Mouse (Mus musculus) hindbrain, embryonic 11.5 days (tissue): ENCODE data around the gene Madd. TPM values are rescaled to one million over a fixed set of nuclear protein-coding genes. Genes with fewer than 3 reads are reported as not detected.

Experiments
- ATAC-seq: fragments of 200-750 bp; cut with Nextera tagmentation; 2 replicates; pipeline ENCODE4 v1.8.0; 2017; ENCODE audit warnings: mild to moderate bottlenecking, moderate TSS enrichment, moderate library complexity; ENCODE audit not compliant: low FRiP score
- DNase-seq: peaks from one replicate; pipeline ENCODE4 v3.0.0-alpha.2; 2015; ENCODE audit warnings: low spot score
- H3K27ac ChIP-seq: fragments of 300-500 bp; sonication (generic); 2 replicates; pipeline ENCODE4 v1.5.1; 2014; ENCODE audit warnings: mild to moderate bottlenecking, low read depth, low read length
- H3K27me3 ChIP-seq: fragments of 300-500 bp; sonication (generic); 2 replicates; pipeline ENCODE4 v1.6.1; 2014; ENCODE audit warnings: mild to moderate bottlenecking, low read length, moderate library complexity, mixed read lengths; ENCODE audit not compliant: control insufficient read depth, insufficient read depth
- H3K36me3 ChIP-seq: fragments of 300-500 bp; sonication (generic); 2 replicates; pipeline ENCODE4 v1.6.1; 2014; ENCODE audit warnings: mild to moderate bottlenecking, low read length, moderate library complexity, mixed read lengths; ENCODE audit not compliant: control insufficient read depth, insufficient read depth
- H3K4me1 ChIP-seq: fragments of 300-500 bp; sonication (generic); replicated peaks from 2 replicates; pipeline ENCODE4 v1.6.1; 2014; ENCODE audit warnings: low read length, mixed read lengths; ENCODE audit not compliant: control insufficient read depth, insufficient read depth
- H3K4me2 ChIP-seq: fragments of 300-500 bp; sonication (generic); replicated peaks from 2 replicates; pipeline ENCODE4 v1.6.1; 2014; ENCODE audit warnings: mild to moderate bottlenecking, low read depth, low read length
- H3K4me3 ChIP-seq: fragments of 300-500 bp; sonication (generic); 2 replicates; pipeline ENCODE4 v1.5.1; 2014; ENCODE audit warnings: low read depth, low read length
- H3K9ac ChIP-seq: fragments of 300-500 bp; sonication (generic); 2 replicates; pipeline ENCODE4 v1.6.1; 2014; ENCODE audit warnings: low read depth, low read length
- H3K9me3 ChIP-seq: fragments of 300-500 bp; sonication (generic); 2 replicates; pipeline ENCODE4 v1.6.1; 2016; ENCODE audit warnings: low read length; ENCODE audit not compliant: control insufficient read depth
- WGBS: fragments of 180-500 bp; shearing (Covaris S2); extraction: QIAGEN DNeasy Blood & Tissue Kit; methylation state at CpG from one replicate; pipeline ENCODE4 v1.1.7; 2014; 5-methylcytosine and 5-hydroxymethylcytosine counted together
- polyA plus RNA-seq: library from polyadenylated mRNA; unstranded; fragments of >200 nt; fragmentation: Nextera tagmentation; extraction: Ambion mirVana; gene quantifications from 2 replicates; pipeline ENCODE4 v1.2.1, GENCODE M21; 2014

The Madd gene
- polyA plus RNA-seq, 1 experiment from 2014 or later = 23.7 TPM

DNA sequence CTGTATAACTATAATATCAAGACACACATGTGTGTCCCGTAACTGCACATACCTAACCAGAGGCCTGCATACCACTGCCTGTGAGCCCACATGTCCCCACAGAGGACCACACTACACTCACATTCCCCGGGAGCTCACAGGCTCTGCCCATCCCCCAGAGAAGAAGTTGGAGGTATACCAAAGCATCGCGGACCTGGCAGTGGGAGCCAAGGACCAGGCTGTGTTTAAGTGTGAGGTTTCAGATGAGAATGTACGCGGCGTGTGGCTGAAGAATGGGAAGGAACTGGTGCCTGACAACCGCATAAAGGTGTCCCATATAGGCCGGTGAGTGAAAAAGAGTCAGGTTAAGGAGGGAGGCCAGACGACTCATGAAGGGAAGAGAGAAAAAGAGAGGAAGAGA, 58.5 kb downstream of the Madd start:
- no peak overlapping the region for H3K9ac ChIP-seq
- ATAC-seq (no peak), DNase-seq (no peak)
- H3K9me3 ChIP-seq = no peaks in the 10 kb centered on the region
- H3K4me3 ChIP-seq = no peak overlapping the region
- H3K4me2 ChIP-seq = no peak overlapping the region
- no peaks in the 10 kb centered on the region for H3K36me3 ChIP-seq
- no peaks in the 10 kb centered on the region for H3K4me1 ChIP-seq
- 85% methylated on average over 10 of the region's 10 CpGs for WGBS
- no peak overlapping the region for H3K27ac ChIP-seq
- no peaks in the 10 kb centered on the region for H3K27me3 ChIP-seq

DNA sequence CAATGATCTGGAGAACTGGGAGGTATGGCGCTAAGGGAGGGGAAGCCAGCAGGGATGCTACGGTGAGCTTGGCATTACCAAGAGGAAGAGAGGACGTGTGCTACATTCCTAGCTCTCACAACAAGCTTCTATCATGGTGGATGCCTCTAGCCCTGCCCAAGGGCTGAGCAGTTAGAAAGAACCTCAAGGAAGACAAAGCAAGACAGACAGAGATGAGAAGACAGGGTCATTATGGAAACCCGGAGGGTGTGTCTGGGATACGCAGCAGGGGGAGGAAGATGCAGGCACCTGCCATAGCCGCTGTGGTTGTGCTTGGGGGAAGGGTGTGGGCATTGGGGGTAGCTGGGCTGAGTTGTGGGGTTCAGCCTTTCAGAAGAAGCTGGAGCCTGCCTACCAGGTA, 60.1 kb downstream of the Madd start:
- H3K4me1 ChIP-seq = no peaks in the 10 kb centered on the region
- no peaks in the 10 kb centered on the region for H3K27me3 ChIP-seq
- no peaks in the 10 kb centered on the region for H3K36me3 ChIP-seq
- H3K27ac ChIP-seq = no peak overlapping the region
- no peak overlapping the region for H3K4me2 ChIP-seq
- ATAC-seq (no peak), DNase-seq (no peak)
- WGBS = 77% methylated on average over 6 of the region's 6 CpGs
- H3K9me3 ChIP-seq = no peaks in the 10 kb centered on the region
- no peak overlapping the region for H3K9ac ChIP-seq
- no peak overlapping the region for H3K4me3 ChIP-seq

DNA sequence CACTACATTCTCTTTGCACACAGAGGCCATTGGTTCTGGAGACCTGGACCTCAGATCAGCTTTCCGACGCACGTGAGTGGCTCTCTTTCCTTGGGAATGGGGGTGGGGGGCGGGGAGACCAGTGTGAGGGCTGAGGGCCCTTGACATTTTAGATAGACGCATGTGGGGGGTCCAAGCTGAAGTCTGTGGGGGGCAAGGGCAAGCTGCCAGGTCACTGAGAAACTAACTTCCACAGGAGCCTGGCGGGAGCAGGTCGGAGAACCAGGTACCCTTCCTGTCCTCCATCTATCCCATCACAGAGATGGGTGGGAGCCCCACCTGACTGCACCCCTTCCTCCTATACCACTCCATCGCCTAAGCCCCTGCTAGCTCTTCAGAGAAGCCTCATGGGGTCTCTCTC, 62.1 kb downstream of the Madd start:
- H3K4me1 ChIP-seq = no peaks in the 10 kb centered on the region
- H3K27ac ChIP-seq = no peak overlapping the region
- no peak overlapping the region for H3K4me2 ChIP-seq
- H3K27me3 ChIP-seq = no peaks in the 10 kb centered on the region
- no peaks in the 10 kb centered on the region for H3K9me3 ChIP-seq
- no peaks in the 10 kb centered on the region for H3K36me3 ChIP-seq
- H3K9ac ChIP-seq = no peak overlapping the region
- 69% methylated on average over 8 of the region's 8 CpGs for WGBS
- DNase-seq (no peak), ATAC-seq (no peak)
- no peak overlapping the region for H3K4me3 ChIP-seq

DNA sequence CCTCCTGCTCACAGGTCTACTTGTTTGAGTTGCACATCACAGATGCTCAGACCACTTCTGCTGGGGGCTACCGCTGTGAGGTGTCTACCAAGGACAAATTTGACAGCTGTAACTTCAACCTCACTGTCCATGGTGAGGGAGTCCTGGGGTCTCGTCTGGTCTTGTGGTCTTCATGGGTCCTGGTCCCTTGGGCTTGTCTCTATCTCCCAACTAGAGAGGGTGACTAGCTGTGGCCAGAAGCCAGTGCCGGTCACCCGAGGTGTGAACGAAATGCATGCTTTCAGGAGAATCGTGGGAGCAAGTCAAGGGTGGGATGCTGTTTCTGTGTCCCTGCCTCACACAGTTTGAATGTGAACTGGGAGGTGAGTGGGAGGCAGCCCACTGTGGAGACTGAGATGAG, 62.6 kb downstream of the Madd start:
- 85% methylated on average over 6 of the region's 6 CpGs for WGBS
- no peaks in the 10 kb centered on the region for H3K9me3 ChIP-seq
- H3K4me2 ChIP-seq = no peak overlapping the region
- H3K4me1 ChIP-seq = no peaks in the 10 kb centered on the region
- no peaks in the 10 kb centered on the region; the same call in 1 of the 2 replicates for H3K27me3 ChIP-seq
- ATAC-seq (no peak), DNase-seq (no peak)
- H3K27ac ChIP-seq = no peak overlapping the region
- no peak overlapping the region for H3K9ac ChIP-seq
- no peaks in the 10 kb centered on the region for H3K36me3 ChIP-seq
- no peak overlapping the region for H3K4me3 ChIP-seq

DNA sequence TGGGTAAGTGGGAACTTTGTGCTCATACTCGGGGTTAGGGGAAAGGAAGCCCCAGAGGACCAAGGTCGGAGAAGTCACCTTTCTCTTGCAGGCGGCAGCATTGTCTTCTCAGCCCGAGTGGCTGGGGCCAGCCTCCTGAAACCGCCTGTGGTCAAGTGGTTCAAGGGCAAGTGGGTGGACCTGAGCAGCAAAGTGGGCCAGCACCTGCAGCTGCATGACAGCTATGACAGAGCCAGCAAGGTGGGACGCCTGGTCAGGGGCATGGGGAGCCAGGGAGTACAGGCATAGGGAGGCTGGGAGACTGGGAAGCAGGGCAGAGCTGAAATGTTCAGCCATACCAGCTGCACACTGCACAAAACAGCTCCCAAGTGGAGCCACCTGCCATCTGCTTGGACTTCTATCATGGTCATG, 63.4 kb downstream of the Madd start:
- H3K9ac ChIP-seq = no peak overlapping the region
- 76% methylated on average over 6 of the region's 6 CpGs for WGBS
- no peak overlapping the region for H3K4me2 ChIP-seq
- H3K36me3 ChIP-seq = no peaks in the 10 kb centered on the region
- H3K9me3 ChIP-seq = no peaks in the 10 kb centered on the region
- 0 out of 2 replicates have a peak, but pooled peaks cover 1% of the 10 kb centered on the region for H3K4me1 ChIP-seq
- H3K4me3 ChIP-seq = no peak overlapping the region
- ATAC-seq (no peak), DNase-seq (no peak)
- H3K27ac ChIP-seq = no peak overlapping the region
- peaks cover 3% of the 10 kb centered on the region; the same call in 1 of the 2 replicates for H3K27me3 ChIP-seq

DNA sequence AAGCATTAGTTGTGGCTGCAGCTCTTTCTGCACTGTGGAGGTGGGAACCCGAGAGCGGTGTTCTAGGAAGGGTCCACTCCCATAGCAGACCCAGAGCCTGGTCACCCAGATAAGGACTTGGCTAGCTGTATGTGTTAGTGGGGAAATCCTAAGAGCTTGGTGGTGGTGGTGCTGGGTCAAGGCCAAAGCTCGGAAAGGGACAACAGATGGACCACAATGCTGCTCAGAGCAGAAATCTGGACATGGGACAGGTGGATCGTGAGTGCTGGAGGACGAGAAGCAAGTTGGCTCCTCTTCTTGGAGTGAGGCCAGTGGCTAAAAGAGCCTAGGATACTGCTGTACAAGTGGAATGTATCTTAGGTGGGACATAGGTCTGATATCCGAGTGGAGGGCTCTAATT, 64.1 kb downstream of the Madd start:
- no peak overlapping the region for H3K4me2 ChIP-seq
- H3K4me3 ChIP-seq = no peak overlapping the region
- no peak for ATAC-seq
- WGBS = 90% methylated on average over 6 of the region's 6 CpGs
- peaks cover 3% of the 10 kb centered on the region; the same call in 1 of the 2 replicates for H3K27me3 ChIP-seq
- H3K9me3 ChIP-seq = no peaks in the 10 kb centered on the region
- no peaks in the 10 kb centered on the region for H3K36me3 ChIP-seq
- no peak for DNase-seq
- peaks cover 2% of the 10 kb centered on the region; the same call in 1 of the 2 replicates for H3K4me1 ChIP-seq
- no peak overlapping the region for H3K9ac ChIP-seq
- H3K27ac ChIP-seq = no peak overlapping the region

DNA sequence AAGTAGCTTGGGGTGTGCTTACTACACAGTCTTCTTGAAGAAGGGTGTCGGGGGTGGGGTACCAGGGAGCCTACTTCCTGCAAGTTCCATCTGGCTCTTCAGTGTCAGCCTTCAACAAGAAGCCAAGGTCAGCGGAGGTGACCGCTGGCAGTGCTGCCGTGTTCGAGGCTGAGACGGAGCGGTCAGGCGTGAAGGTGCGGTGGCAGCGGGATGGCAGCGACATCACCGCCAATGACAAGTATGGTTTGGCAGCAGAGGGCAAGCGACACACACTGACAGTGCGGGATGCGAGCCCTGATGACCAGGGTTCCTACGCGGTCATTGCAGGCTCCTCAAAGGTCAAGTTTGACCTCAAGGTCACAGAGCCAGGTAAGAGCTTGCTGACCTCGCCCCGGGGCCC, 64.6 kb downstream of the Madd start:
- Histone ChIP-seq H3K4me3 (no peak overlapping the region), H3K4me2 (no peak overlapping the region), H3K4me1 (peaks cover 2% of the 10 kb centered on the region; the same call in 1 of the 2 replicates), H3K27ac (no peak overlapping the region), H3K27me3 (peaks cover 3% of the 10 kb centered on the region; the same call in 1 of the 2 replicates), H3K9me3 (no peaks in the 10 kb centered on the region), H3K9ac (no peak overlapping the region), H3K36me3 (no peaks in the 10 kb centered on the region)
- 91% methylated on average over 19 of the region's 19 CpGs for WGBS
- DNase-seq (no peak), ATAC-seq (no peak)

DNA sequence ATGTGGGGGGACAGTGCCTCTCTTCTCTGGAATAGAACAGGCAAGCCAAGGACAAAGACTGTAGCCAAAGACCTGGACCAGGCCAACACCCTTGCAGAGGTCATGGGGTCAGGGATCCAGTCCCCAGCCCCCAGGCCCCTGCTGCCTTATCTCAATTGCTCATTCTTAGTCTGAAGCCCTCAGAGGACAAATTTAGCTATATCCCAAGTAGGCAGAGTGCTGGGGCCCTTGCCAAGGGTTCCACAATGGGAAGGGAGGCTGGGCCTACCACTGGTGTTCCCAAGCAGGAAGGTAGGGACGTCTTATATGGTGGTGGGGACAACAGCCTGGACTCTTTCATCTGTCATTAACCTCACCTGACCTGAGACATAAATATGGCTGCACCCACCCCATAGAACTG, 65.0 kb downstream of the Madd start:
- Histone ChIP-seq H3K4me3 (no peak overlapping the region), H3K9ac (no peak overlapping the region), H3K27ac (no peak overlapping the region), H3K9me3 (no peaks in the 10 kb centered on the region), H3K4me2 (no peak overlapping the region), H3K4me1 (peaks cover 2% of the 10 kb centered on the region; the same call in 1 of the 2 replicates), H3K27me3 (peaks cover 3% of the 10 kb centered on the region; the same call in 1 of the 2 replicates), H3K36me3 (no peaks in the 10 kb centered on the region)
- DNase-seq (no peak), ATAC-seq (no peak)
- WGBS = 81% methylated on average over 1 of the region's 1 CpGs

DNA sequence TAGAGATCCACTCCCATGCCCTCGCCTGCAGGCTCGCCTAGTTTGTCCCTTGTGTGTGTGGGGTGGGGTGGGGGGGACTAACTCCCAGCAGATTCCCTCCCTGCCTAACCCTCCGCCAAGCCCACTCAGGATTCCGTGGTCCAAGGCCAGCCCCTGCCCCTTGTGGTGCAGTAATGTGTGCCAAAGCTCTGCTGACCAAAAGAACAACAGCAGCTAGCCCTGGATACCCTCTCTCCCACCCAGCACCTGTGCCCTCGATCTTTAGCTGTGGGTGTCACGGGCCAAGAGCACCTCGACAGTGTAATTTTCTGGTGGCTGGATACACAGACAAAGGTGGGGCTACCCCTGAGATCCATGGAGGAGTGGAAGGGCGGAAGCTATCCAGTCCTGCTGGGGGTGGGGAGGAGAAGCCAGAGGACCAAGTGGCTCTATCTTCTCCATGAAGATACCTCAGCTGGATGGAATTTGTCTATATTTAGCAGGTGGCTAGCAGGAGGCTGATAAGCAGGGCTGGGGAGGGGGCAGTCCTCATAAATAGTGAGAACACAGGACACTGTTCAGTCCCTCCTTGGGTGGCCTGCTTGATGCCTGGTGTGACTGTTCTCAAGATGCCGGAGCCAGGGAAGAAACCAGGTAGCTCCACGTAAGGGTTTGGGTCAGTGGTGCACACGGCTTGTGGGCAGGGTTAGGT, 65.9 kb downstream of the Madd start, which contains the start of gene Mybpc3:
Gene Mybpc3 (plus strand): TSS at position 560 of the 691 bp plus-strand sequence.
- peaks cover 3% of the 10 kb centered on the region; the same call in 1 of the 2 replicates for H3K27me3 ChIP-seq
- H3K4me3 ChIP-seq = no peak within 1 kb of the TSS
- H3K9me3 ChIP-seq = no peaks in the 10 kb centered on the region
- ATAC-seq (no peak), DNase-seq (no peak)
- no peak within 1 kb of the TSS for H3K27ac ChIP-seq
- H3K4me1 ChIP-seq = peaks cover 2% of the 10 kb centered on the region; the same call in 1 of the 2 replicates
- WGBS = 84% methylated on average over 11 of the region's 11 CpGs
- no peak within 1 kb of the TSS for H3K9ac ChIP-seq
- H3K36me3 ChIP-seq = no peaks in the 10 kb centered on the region
- no peak within 1 kb of the TSS for H3K4me2 ChIP-seq
